Mouse (Mus musculus) C2C12 (cell line): ENCODE data around the gene Tgfbr2. TPM values are rescaled to one million over a fixed set of nuclear protein-coding genes. Genes with fewer than 3 reads are reported as not detected.
A peak's percentile ranks its signal among the peaks of the same experiment; 100 is the strongest.

Source experiments
- H3K27me3 ChIP-seq: one replicate; pipeline ENCODE4 v1.6.1; 2011; ENCODE audit not compliant: control insufficient read depth, insufficient read depth, insufficient read length
- H3K36me3 ChIP-seq: one replicate; pipeline ENCODE4 v1.6.1; 2011; ENCODE audit not compliant: control insufficient read depth, insufficient read depth
- H3K4me3 ChIP-seq: one replicate; pipeline ENCODE4 v1.5.1; 2011; ENCODE audit warnings: mild to moderate bottlenecking, control low read depth; ENCODE audit not compliant: poor library complexity, insufficient read depth, severe bottlenecking
- H3K79me2 ChIP-seq: one replicate; pipeline ENCODE4 v1.6.1; 2011; ENCODE audit not compliant: control insufficient read depth, insufficient read depth
- H3K79me3 ChIP-seq: one replicate; pipeline ENCODE4 v1.6.1; 2011; ENCODE audit warnings: low read depth, control low read depth
- H3ac ChIP-seq: one replicate; pipeline ENCODE3; 2011; ENCODE audit warnings: low read depth; ENCODE audit not compliant: control insufficient read depth, insufficient read length
- CEBPB ChIP-seq: IDR thresholded peaks from one replicate; pipeline ENCODE4 v1.6.1; 2011; ENCODE audit warnings: low read depth, mild to moderate bottlenecking, control low read depth, moderate library complexity
- CTCF ChIP-seq: IDR thresholded peaks from one replicate; pipeline ENCODE4 v1.5.1; 2011; ENCODE audit not compliant: control insufficient read depth, insufficient read depth, insufficient read length
- FOSL1 ChIP-seq: IDR thresholded peaks from one replicate; pipeline ENCODE4 v1.8.0; 2011; ENCODE audit warnings: mild to moderate bottlenecking, low read length; ENCODE audit not compliant: poor library complexity, insufficient read depth, severe bottlenecking
- MAX ChIP-seq: IDR thresholded peaks from one replicate; pipeline ENCODE4 v1.6.1; 2011; ENCODE audit warnings: mild to moderate bottlenecking, control low read depth
- MYOD1 ChIP-seq: IDR thresholded peaks from one replicate; pipeline ENCODE4 v1.6.1; 2011; ENCODE audit warnings: low read depth; ENCODE audit not compliant: control insufficient read depth, insufficient read length
- MYOG ChIP-seq: IDR thresholded peaks from one replicate; pipeline ENCODE4 v1.6.1; 2011; ENCODE audit not compliant: control insufficient read depth, insufficient read length; ENCODE audit errors: extremely low read depth
- USF1 ChIP-seq: IDR thresholded peaks from one replicate; pipeline ENCODE4 v1.6.1; 2011; ENCODE audit warnings: low read depth, mild to moderate bottlenecking, control low read depth, moderate library complexity
- long read RNA-seq, 2 experiments: library from polyadenylated mRNA; unstranded; transcript quantifications; one replicate each; pipeline ENCODE4 v2.0.0; 2019 to 2020
- polyA plus RNA-seq: library from polyadenylated mRNA; unstranded; fragments of >200 nt; fragmentation: generic; extraction: Trizol; gene quantifications from one replicate; pipeline ENCODE4 v1.2.1, GENCODE M21; 2012; ENCODE audit warnings: missing spikeins

Tgfbr2 gene
- polyA plus RNA-seq: 15.3 TPM
- long read RNA-seq, experiment 1, full-length matches to known transcripts: 10 of 24 reads
- long read RNA-seq, experiment 1, partial matches to known transcripts: 0 of 24 reads
- long read RNA-seq, experiment 1, other reads (novel, unspliced or antisense): 14 of 24 reads
- long read RNA-seq, experiment 2, full-length matches to known transcripts: 135 of 161 reads
- long read RNA-seq, experiment 2, partial matches to known transcripts: 3 of 161 reads
- long read RNA-seq, experiment 2, other reads (novel, unspliced or antisense): 23 of 161 reads

DNA sequence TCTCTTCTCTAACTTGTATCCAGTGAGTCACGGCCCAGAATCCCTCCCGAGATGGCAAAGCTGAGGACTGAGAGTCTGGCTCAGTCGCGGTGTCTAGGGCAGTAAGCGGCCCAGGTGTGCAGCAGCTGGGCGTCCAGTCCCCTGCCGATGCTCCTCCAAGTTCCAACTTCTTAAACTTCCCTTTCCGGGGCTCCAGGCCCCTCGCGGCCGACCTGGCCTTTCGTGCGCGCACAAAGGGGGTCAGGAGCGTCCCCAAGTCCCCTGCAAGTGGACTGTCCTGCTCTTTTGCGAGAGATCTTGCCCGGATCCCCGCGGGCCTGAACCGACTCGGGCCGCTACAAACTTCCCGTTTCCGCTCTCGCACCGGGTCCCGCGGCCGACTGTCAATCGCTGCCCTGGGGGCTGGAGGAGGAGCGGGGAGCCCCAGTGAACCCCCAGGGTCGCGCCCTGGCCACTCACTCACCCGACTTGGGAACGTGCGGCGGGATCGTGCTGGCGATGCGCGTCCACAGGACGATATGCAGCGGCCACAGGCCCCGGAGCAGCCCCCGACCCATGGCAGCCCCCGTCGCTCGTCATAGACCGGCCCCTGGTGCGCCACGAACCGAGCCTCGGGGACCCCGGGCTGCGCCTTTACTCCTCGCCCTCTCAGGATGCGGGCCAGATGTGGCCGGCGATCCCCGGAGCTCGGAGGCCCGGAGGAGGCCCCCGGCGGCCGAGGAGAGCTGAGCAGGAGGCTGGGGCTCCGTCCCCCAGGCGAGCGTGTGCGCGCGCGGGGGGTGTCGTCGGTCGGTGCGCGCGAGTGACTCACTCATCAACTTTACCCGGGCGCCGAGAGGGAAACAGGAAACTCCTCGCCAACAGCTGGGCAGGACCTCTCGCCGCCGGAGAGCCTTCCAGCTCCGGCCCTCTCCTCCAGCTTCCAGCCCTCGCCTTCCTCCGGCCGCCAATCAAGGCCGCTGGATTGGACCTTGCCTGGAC is at the start of gene Tgfbr2:
Gene Tgfbr2, minus strand, starts transcription at position 880 of the 981 bp plus-strand sequence.
- Histone ChIP-seq H3K27me3 (no peaks in the 10 kb centered on the region), H3K4me3 (peak within 1 kb of the TSS; percentile 65), H3ac (peak within 1 kb of the TSS; percentile 79), H3K79me3 (peaks cover 39% of the 10 kb centered on the region), H3K79me2 (peaks cover 52% of the 10 kb centered on the region), H3K36me3 (no peaks in the 10 kb centered on the region)
- TF ChIP-seq CTCF (no peak), MYOD1 (peak; percentile 40)

DNA sequence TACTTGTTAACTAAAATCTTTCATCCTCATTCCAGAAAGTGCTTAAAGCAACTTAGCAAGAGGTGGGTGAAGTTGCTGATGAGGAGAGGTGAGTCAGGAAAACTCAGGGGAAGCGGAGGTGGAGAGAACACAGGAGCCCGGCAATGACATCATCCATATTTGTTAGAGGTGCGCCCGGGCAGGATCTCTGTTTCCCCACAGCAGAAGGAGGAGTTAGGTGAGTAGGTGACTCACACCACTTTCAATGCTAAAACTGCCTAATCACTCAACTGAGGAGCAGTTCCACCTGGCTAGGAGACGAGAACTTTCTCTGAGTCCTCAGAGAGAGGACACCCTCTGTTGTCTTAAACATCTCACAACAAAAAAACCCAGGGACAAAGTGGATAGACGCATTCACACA is 48.2 kb upstream of the Tgfbr2 start:
- Histone ChIP-seq H3K79me3 (no peaks in the 10 kb centered on the region), H3K79me2 (no peaks in the 10 kb centered on the region), H3K36me3 (no peaks in the 10 kb centered on the region), H3K27me3 (no peaks in the 10 kb centered on the region), H3K4me3 (no peak overlapping the region), H3ac (no peak overlapping the region)
- TF ChIP-seq USF1 (no peak), MYOG (no peak), CTCF (no peak), CEBPB (no peak), FOSL1 (no peak), MAX (no peak), MYOD1 (no peak)

DNA sequence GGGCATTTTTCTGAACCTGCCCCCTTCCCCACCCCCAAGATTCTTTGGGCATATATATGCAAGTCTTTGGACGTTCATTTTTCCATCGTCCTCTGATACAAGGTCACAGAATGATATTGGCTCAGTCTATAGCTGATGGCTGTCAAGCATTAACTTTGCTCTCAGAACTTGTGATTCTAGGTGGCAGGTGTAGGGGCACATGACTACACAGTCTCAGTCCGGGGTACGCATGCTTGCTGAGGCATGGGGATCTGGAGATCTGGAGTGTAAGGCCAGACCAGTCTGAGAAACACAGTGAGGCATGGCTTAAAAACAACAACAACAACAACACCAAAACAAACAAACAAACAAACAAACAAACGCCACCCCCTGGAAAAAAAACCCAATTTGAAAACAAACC is 47.5 kb upstream of the Tgfbr2 start:
- no peaks in the 10 kb centered on the region for H3K36me3 ChIP-seq
- no peak overlapping the region for H3ac ChIP-seq
- H3K79me3 ChIP-seq: no peaks in the 10 kb centered on the region
- H3K4me3 ChIP-seq: no peak overlapping the region
- H3K79me2 ChIP-seq: no peaks in the 10 kb centered on the region
- TF ChIP-seq MYOD1: no peak
- no peaks in the 10 kb centered on the region for H3K27me3 ChIP-seq

DNA sequence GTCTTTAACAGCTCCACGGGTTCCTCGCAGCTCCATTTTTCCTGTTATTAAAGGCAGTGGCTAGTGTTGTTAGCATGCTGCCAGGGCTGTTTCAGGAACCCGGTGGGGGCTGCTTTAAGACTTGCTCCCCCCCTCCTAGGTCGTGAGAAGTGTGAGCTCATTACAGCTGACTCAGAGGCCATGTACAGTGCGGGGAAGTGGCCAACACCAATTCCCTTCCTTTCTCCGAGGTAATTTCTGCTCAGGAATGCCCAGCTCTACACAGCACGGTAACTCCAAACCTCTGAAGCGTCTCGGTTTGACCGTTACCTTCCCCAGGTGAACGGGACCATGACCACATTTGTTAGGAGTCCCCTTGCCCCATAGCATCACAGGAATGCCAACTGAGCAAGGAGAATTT is 46.8 kb upstream of the Tgfbr2 start:
- Histone ChIP-seq H3K36me3 (no peaks in the 10 kb centered on the region), H3K4me3 (no peak overlapping the region), H3K79me2 (no peaks in the 10 kb centered on the region), H3ac (no peak overlapping the region), H3K79me3 (no peaks in the 10 kb centered on the region), H3K27me3 (no peaks in the 10 kb centered on the region)
- no peak for TF ChIP-seq CTCF
- TF ChIP-seq CEBPB: no peak
- no peak for TF ChIP-seq USF1
- TF ChIP-seq MYOG: no peak
- no peak for TF ChIP-seq FOSL1
- no peak for TF ChIP-seq MAX
- no peak for TF ChIP-seq MYOD1

DNA sequence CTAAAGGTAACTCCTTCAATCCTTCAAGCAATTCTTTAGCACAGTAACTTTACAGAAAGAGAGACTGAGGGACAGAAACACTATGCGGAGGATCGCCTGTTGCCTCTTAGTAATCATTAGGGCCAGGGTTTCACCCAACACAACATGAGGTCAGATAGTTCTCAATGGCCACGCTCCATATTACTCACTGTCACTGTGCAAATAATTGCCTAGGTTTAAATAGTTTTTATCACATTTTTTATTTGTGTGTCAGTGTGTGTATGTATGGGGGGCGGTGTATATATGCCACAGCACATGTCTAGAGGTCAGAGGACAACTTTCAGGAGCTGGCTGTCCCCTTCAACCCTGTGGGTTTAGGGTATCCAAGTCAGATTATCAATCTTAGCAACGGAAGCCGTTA is 46.4 kb upstream of the Tgfbr2 start:
- H3K79me3 ChIP-seq: no peaks in the 10 kb centered on the region
- no peak for TF ChIP-seq MYOD1
- TF ChIP-seq CEBPB: no peak
- TF ChIP-seq FOSL1: no peak
- no peak for TF ChIP-seq MAX
- TF ChIP-seq USF1: no peak
- no peak for TF ChIP-seq MYOG
- TF ChIP-seq CTCF: no peak
- no peaks in the 10 kb centered on the region for H3K36me3 ChIP-seq
- no peak overlapping the region for H3ac ChIP-seq
- H3K4me3 ChIP-seq: no peak overlapping the region
- no peaks in the 10 kb centered on the region for H3K79me2 ChIP-seq
- no peaks in the 10 kb centered on the region for H3K27me3 ChIP-seq

DNA sequence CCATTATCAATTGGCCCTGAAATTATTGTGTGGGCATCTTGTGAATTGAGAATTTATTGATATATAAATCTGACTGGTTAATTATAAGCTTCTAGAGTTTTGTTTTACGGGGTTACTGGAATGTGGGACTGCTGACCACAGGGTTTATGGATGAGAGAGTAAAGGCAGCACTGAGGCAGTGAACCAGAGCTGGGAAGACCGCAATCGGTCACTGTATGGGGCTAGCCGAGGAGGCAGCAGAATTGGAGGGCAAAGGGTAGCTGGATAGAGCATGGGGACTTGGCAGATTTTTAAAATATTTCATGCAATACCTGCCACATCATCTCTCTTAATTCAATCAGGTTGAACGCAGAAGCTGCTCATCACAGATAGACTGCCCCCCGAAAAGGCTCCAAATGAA is 45.5 kb upstream of the Tgfbr2 start:
- H3K4me3 ChIP-seq: no peak overlapping the region
- no peak for TF ChIP-seq MAX
- TF ChIP-seq CEBPB: no peak
- no peak for TF ChIP-seq USF1
- no peak for TF ChIP-seq CTCF
- no peak for TF ChIP-seq MYOG
- TF ChIP-seq MYOD1: no peak
- no peak for TF ChIP-seq FOSL1
- H3K36me3 ChIP-seq: no peaks in the 10 kb centered on the region
- H3K79me3 ChIP-seq: no peaks in the 10 kb centered on the region
- H3K79me2 ChIP-seq: no peaks in the 10 kb centered on the region
- H3K27me3 ChIP-seq: no peaks in the 10 kb centered on the region
- H3ac ChIP-seq: no peak overlapping the region
